Mouse (Mus musculus) forebrain, embryonic 13.5 days (tissue): ENCODE results near the gene Foxp4. TPM values are rescaled to one million over a fixed set of nuclear protein-coding genes. Genes with fewer than 3 reads are reported as not detected.
A peak's percentile ranks its signal among the peaks of the same experiment; 100 is the strongest.

Experiments used
- ATAC-seq: fragments of 200-750 bp; cut with Nextera tagmentation; 2 replicates; pipeline ENCODE4 v1.8.0; 2017
- H3K27ac ChIP-seq: fragments of 300-500 bp; sonication (generic); 2 replicates; pipeline ENCODE4 v1.5.1; 2015; ENCODE audit warnings: inconsistent platforms, mild to moderate bottlenecking, moderate library complexity
- H3K27me3 ChIP-seq: fragments of 300-500 bp; sonication (generic); 2 replicates; pipeline ENCODE4 v1.6.1; 2015; ENCODE audit warnings: mild to moderate bottlenecking, inconsistent platforms
- H3K36me3 ChIP-seq: fragments of 300-500 bp; sonication (generic); 2 replicates; pipeline ENCODE4 v1.6.1; 2015; ENCODE audit warnings: mild to moderate bottlenecking, inconsistent platforms; ENCODE audit not compliant: poor library complexity, severe bottlenecking
- H3K4me1 ChIP-seq: fragments of 300-500 bp; sonication (generic); 2 replicates; pipeline ENCODE4 v1.6.1; 2015; ENCODE audit warnings: inconsistent platforms
- H3K4me2 ChIP-seq: fragments of 300-500 bp; sonication (generic); 2 replicates; pipeline ENCODE4 v1.6.1; 2015; ENCODE audit warnings: inconsistent platforms, mild to moderate bottlenecking, moderate library complexity
- H3K4me3 ChIP-seq: fragments of 300-500 bp; sonication (generic); 2 replicates; pipeline ENCODE4 v1.5.1; 2015; ENCODE audit warnings: mild to moderate bottlenecking, inconsistent platforms
- H3K9ac ChIP-seq: fragments of 300-500 bp; sonication (generic); 2 replicates; pipeline ENCODE4 v1.6.1; 2015; ENCODE audit warnings: mild to moderate bottlenecking, inconsistent platforms
- H3K9me3 ChIP-seq: fragments of 300-500 bp; sonication (generic); replicated peaks from 2 replicates; pipeline ENCODE4 v1.6.1; 2016; ENCODE audit warnings: inconsistent platforms
- WGBS: fragments of 180-500 bp; shearing (Covaris S2); methylation state at CpG from one replicate; pipeline ENCODE4 v1.1.7; 2015; 5-methylcytosine and 5-hydroxymethylcytosine counted together
- polyA plus RNA-seq: library from polyadenylated mRNA; unstranded; fragments of >200 nt; fragmentation: Nextera tagmentation; extraction: Ambion mirVana; gene quantifications from 2 replicates; pipeline ENCODE4 v1.2.1, GENCODE M21; 2015

Gene Foxp4
- polyA plus RNA-seq, 1 experiment from 2014 or later, result 15.6 TPM

DNA sequence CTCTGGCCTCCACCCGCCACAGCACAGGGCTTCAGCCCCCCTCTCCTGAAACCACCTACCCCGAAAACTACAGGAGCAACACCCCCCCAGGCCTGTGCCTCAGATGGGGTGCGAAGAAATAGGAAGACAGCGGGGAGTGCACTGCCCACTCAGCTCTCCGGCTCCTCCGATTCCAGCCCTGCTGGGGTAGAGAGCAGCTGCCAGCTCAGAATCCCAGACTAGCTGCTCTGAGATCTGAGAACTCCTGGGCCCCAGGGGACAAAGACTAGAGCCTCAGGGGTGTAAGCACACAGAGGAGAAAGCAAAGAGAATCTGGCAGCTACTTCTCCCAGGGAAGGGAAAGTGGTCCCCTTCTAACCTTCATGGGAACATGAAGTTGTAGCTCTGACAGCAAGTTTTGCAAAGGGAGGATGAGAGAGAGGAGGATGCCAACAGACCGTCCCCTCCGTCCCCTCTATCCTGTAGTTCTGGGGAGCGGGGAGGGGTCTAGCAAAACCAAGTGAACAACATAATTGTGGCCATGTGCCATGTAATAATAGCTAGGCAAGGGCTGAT is 17.0 kb downstream of the Foxp4 start:
- WGBS, result 8% methylated on average over 9 of the region's 9 CpGs
- peaks cover 72% of the 10 kb centered on the region for H3K4me1 ChIP-seq

GRCm38 (mm10) chr17:47903846-47904680 is 20.4 kb downstream of the Foxp4 start:
- no peaks in the 10 kb centered on the region for H3K9me3 ChIP-seq
- H3K4me1 ChIP-seq, result peaks cover 54% of the 10 kb centered on the region
- peaks cover 46% of the 10 kb centered on the region for H3K36me3 ChIP-seq
- H3K4me3 ChIP-seq, result 0 out of 2 replicates have a peak overlapping the region, but pooled peaks have one; percentile 1
- peak overlapping the region; percentile 45; the same call in 1 of the 2 replicates for H3K9ac ChIP-seq
- no peak for ATAC-seq
- H3K27me3 ChIP-seq, result peaks cover 68% of the 10 kb centered on the region
- no peak overlapping the region for H3K27ac ChIP-seq
- WGBS, result 26% methylated on average over 35 of the region's 35 CpGs
- peak overlapping the region; percentile 34 for H3K4me2 ChIP-seq

More for the DNA sequence above, 17.0 kb downstream of the Foxp4 start:
- Histone ChIP-seq H3K27me3 (peaks cover 89% of the 10 kb centered on the region), H3K4me2 (peak overlapping the region; percentile 29), H3K9me3 (no peaks in the 10 kb centered on the region), H3K36me3 (peaks cover 18% of the 10 kb centered on the region), H3K27ac (peak overlapping the region; percentile 54), H3K9ac (peak overlapping the region; percentile 30), H3K4me3 (no peak overlapping the region)
- no peak for ATAC-seq

DNA sequence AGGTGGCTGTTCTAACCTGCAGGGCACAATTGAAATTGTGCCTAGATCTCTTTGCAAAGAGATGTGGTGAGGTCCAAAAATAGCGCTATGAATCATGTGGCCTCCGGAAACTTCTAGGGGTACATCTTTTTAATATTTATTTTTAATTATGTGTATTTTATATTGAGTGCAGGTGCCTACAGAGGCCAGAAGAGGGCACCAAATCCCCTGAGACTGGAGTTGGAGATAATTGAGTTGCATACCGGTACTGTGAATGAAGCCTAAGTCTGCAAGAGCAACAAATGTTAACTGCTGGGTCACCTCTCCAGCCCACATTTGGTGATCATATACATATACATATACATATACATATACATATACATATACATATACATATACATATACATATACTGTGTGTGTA is 22.7 kb downstream of the Foxp4 start:
- 67% methylated on average over 3 of the region's 3 CpGs for WGBS
- no peak for ATAC-seq
- H3K4me2 ChIP-seq, result no peak overlapping the region
- H3K4me1 ChIP-seq, result peaks cover 51% of the 10 kb centered on the region
- H3K36me3 ChIP-seq, result peaks cover 50% of the 10 kb centered on the region
- no peaks in the 10 kb centered on the region for H3K9me3 ChIP-seq
- H3K9ac ChIP-seq, result no peak overlapping the region
- no peak overlapping the region for H3K4me3 ChIP-seq
- H3K27me3 ChIP-seq, result peaks cover 55% of the 10 kb centered on the region
- H3K27ac ChIP-seq, result no peak overlapping the region

DNA sequence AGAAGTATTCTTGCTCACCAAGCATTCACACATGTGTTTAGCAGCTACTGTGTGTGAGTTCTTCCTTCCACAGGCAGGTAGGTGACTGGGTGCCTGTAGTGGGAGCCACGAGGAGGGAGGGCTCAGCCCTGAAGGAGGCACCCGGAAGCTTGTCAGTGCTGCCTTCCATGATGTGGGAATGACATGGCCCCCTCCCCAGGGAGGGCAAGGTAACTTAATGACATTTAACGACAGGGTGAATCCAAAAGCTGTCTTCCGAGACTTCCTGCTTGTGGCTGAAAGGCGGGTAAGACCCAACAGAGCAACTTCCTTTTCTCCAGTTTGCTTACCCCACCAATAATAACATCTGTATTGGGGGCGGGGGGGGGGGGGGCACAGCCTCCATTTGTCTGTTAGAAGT is 23.7 kb downstream of the Foxp4 start:
- Histone ChIP-seq H3K4me2 (no peak overlapping the region), H3K4me3 (no peak overlapping the region), H3K36me3 (peaks cover 50% of the 10 kb centered on the region), H3K9ac (no peak overlapping the region), H3K4me1 (peaks cover 43% of the 10 kb centered on the region), H3K27me3 (peaks cover 45% of the 10 kb centered on the region), H3K27ac (no peak overlapping the region), H3K9me3 (no peaks in the 10 kb centered on the region)
- no peak for ATAC-seq
- WGBS, result 59% methylated on average over 6 of the region's 6 CpGs

- Histone ChIP-seq H3K27ac (0 out of 2 replicates have a peak overlapping the region, but pooled peaks have one; percentile 57), H3K27me3 (peaks cover 29% of the 10 kb centered on the region), H3K4me3 (no peak overlapping the region), H3K4me2 (peak overlapping the region; percentile 28; the same call in 1 of the 2 replicates), H3K9ac (0 out of 2 replicates have a peak overlapping the region, but pooled peaks have one; percentile 1), H3K4me1 (peaks cover 33% of the 10 kb centered on the region), H3K9me3 (no peaks in the 10 kb centered on the region), H3K36me3 (peaks cover 53% of the 10 kb centered on the region)
- ATAC-seq, result no peak
- 24% methylated on average over 4 of the region's 4 CpGs for WGBS
Measured at GRCm38 (mm10) chr17:47899156-47899555, 25.3 kb downstream of the Foxp4 start.

GRCm38 (mm10) chr17:47897956-47898752 is 26.3 kb downstream of the Foxp4 start:
- peak overlapping the region; percentile 50 for H3K9ac ChIP-seq
- peaks cover 53% of the 10 kb centered on the region for H3K36me3 ChIP-seq
- peak overlapping the region; percentile 28 for H3K4me2 ChIP-seq
- ATAC-seq, result peak; percentile 75
- no peak overlapping the region for H3K4me3 ChIP-seq
- no peaks in the 10 kb centered on the region for H3K9me3 ChIP-seq
- peaks cover 30% of the 10 kb centered on the region for H3K4me1 ChIP-seq
- WGBS, result under 1% methylated on average over 9 of the region's 9 CpGs
- H3K27me3 ChIP-seq, result peaks cover 20% of the 10 kb centered on the region
- peak overlapping the region; percentile 57 for H3K27ac ChIP-seq

- 57% methylated on average over 7 of the region's 7 CpGs for WGBS
- Histone ChIP-seq H3K4me2 (no peak overlapping the region), H3K4me1 (peaks cover 44% of the 10 kb centered on the region), H3K9me3 (no peaks in the 10 kb centered on the region), H3K9ac (no peak overlapping the region), H3K36me3 (peaks cover 28% of the 10 kb centered on the region), H3K4me3 (no peak overlapping the region), H3K27me3 (peaks cover 2% of the 10 kb centered on the region; the same call in 1 of the 2 replicates), H3K27ac (peak overlapping the region; percentile 25; the same call in 1 of the 2 replicates)
- no peak for ATAC-seq
Measured at GRCm38 (mm10) chr17:47889727-47890126, 34.7 kb downstream of the Foxp4 start.

GRCm38 (mm10) chr17:47889267-47889666 is 35.2 kb downstream of the Foxp4 start:
- Histone ChIP-seq H3K36me3 (peaks cover 24% of the 10 kb centered on the region), H3K4me2 (no peak overlapping the region), H3K27me3 (peaks cover 2% of the 10 kb centered on the region; the same call in 1 of the 2 replicates), H3K4me1 (peaks cover 44% of the 10 kb centered on the region), H3K4me3 (no peak overlapping the region), H3K9ac (0 out of 2 replicates have a peak overlapping the region, but pooled peaks have one; percentile 10), H3K27ac (peak overlapping the region; percentile 31; the same call in 1 of the 2 replicates), H3K9me3 (no peaks in the 10 kb centered on the region)
- 34% methylated on average over 19 of the region's 19 CpGs for WGBS
- ATAC-seq, result no peak

DNA sequence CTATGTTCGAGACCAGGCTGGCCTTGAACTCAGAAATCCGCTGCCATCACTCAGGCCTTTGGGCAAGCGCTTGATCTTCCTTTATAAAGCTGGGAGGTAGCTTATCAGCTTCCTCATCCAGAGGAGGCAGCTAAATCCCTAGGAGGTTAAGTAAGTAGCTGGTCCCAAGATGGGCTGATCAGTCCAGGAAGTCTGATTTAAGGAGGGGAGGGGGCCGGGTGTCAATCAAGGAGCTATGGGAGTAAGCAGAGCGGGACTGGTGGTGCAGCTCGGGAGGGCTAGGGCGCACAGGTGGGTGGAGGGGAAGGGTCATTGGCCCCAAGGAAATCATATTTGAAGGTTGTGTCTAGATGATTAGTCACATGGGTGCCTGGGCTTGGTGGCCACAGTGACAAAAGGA is 35.8 kb downstream of the Foxp4 start:
- Histone ChIP-seq H3K4me3 (no peak overlapping the region), H3K27me3 (peaks cover 2% of the 10 kb centered on the region; the same call in 1 of the 2 replicates), H3K27ac (0 out of 2 replicates have a peak overlapping the region, but pooled peaks have one; percentile 31), H3K4me2 (no peak overlapping the region), H3K36me3 (peaks cover 24% of the 10 kb centered on the region), H3K4me1 (peaks cover 44% of the 10 kb centered on the region), H3K9me3 (no peaks in the 10 kb centered on the region), H3K9ac (no peak overlapping the region)
- WGBS, result 81% methylated on average over 7 of the region's 7 CpGs
- ATAC-seq, result no peak

GRCm38 (mm10) chr17:47888155-47888455 is 36.3 kb downstream of the Foxp4 start:
- Histone ChIP-seq H3K9ac (no peak overlapping the region), H3K4me2 (no peak overlapping the region), H3K4me3 (no peak overlapping the region), H3K4me1 (peaks cover 44% of the 10 kb centered on the region), H3K9me3 (no peaks in the 10 kb centered on the region), H3K36me3 (peaks cover 23% of the 10 kb centered on the region), H3K27ac (peak overlapping the region; percentile 83), H3K27me3 (peaks cover 2% of the 10 kb centered on the region; the same call in 1 of the 2 replicates)
- 15% methylated on average over 6 of the region's 6 CpGs for WGBS
- no peak; the same call in 1 of the 2 replicates for ATAC-seq

DNA sequence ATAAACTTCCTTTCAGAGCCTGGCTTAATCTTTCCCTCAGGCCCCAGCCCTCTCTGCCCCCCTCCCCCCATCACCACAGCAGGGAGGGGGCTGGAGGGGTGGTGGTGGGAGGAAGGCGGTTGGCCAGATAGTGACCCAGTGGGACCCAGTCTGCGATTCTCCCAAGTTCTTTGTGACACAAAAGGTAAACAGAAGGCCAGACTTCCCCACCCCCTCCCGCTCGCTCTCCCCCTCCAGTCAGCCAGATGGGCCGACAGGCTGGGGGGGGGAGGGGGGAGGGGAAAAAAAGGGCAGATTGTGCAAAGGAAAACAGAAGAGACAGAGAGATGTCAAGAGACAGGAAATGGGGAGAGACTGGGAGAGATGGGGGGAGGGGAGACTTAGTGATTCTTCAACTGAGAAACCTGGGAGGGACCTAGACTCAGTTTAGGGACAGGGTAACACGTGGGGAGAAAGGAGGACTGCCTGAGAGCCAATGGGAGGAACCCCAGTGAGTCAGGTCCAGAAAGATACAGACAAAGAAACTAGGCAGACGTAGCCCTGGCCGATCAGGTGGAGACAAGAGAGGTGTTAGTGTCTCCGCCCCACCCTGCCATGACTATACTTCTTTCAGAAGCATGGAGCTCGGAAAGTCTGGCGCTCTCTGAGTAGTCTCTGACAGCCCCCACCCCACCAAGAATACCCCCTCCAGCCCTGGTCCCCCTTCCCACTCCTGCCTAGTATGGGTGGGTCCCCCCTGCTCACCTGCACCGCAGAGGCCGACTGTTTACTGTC is 36.9 kb downstream of the Foxp4 start:
- H3K36me3 ChIP-seq, result peaks cover 28% of the 10 kb centered on the region
- peak overlapping the region; percentile 12; the same call in 1 of the 2 replicates for H3K4me2 ChIP-seq
- peak overlapping the region; percentile 83 for H3K27ac ChIP-seq
- peaks cover 44% of the 10 kb centered on the region for H3K4me1 ChIP-seq
- H3K9ac ChIP-seq, result 0 out of 2 replicates have a peak overlapping the region, but pooled peaks have one; percentile 40
- no peak overlapping the region for H3K4me3 ChIP-seq
- peaks cover 2% of the 10 kb centered on the region; the same call in 1 of the 2 replicates for H3K27me3 ChIP-seq
- no peaks in the 10 kb centered on the region for H3K9me3 ChIP-seq
- 16% methylated on average over 13 of the region's 13 CpGs for WGBS
- ATAC-seq, result peak; percentile 60
